Mouse (Mus musculus) cerebellum, adult 2 months (tissue): ENCODE results near the gene Pld5.

Source experiments
- CTCF ChIP-seq: fragments of 200-500 bp; IDR thresholded peaks from 2 replicates; pipeline ENCODE4 v1.5.1; 2011; ENCODE audit warnings: low read depth, mild to moderate bottlenecking, control low read depth, low read length, moderate library complexity, borderline replicate concordance; ENCODE audit not compliant: insufficient read depth
- POLR2A ChIP-seq: fragments of 200-500 bp; IDR thresholded peaks from 2 replicates; pipeline ENCODE4 v1.6.1; 2011; ENCODE audit warnings: low read length, control low read depth, borderline replicate concordance; ENCODE audit not compliant: insufficient read depth

DNA sequence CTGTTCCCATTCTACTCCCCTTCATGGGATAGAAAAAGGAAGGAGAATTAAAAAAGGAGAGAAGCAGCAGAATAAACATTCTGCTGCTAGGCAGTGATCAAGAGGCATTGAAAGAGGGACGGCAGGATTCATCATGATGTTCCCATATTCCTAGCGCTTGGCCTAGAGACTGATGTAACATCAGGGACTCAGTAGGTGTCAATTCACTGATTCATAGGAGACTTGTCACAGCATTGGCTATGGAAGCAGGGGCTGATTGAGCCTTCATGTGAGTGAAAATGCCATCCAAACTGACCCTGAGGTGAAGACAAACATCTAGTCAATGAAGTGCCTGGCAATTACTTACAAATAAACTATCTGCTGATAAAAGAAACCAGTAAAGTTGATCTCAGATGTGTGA is 324.3 kb downstream of the Pld5 start:
- no peak for TF ChIP-seq POLR2A
- TF ChIP-seq CTCF = no peak
